Mouse (Mus musculus) cerebellum, adult 2 months (tissue): ENCODE measurements at regions not wholly inside any gene's neighbourhood (a gene's known extent, or its start where the extent isn't known, plus 50 kb on each side); places are given as distances from the start of the nearest gene placed in this dataset.

ENCODE experiments used
- CTCF ChIP-seq: fragments of 200-500 bp; IDR thresholded peaks from 2 replicates; pipeline ENCODE4 v1.5.1; 2011; ENCODE audit warnings: low read depth, mild to moderate bottlenecking, control low read depth, low read length, moderate library complexity, borderline replicate concordance; ENCODE audit not compliant: insufficient read depth
- POLR2A ChIP-seq: fragments of 200-500 bp; IDR thresholded peaks from 2 replicates; pipeline ENCODE4 v1.6.1; 2011; ENCODE audit warnings: low read length, control low read depth, borderline replicate concordance; ENCODE audit not compliant: insufficient read depth

DNA sequence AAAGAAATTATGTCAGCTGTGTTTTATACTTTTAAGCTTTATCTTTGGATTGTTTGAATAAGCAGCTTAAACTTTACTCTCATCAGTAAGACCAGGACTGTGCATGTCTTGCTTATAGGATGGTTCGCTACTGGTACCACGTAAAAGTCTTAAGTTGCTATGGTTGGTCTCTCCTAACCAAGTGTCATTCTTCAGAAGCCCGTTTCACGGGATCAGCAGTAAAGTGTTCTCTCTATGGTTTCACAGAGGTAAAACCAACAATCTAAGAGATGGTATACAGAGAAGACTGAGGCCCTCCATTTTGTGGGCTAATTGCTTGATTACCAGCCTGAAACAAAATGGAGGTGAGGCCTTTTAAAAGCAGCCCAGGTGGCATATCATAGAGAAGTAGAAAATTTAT lies 621.4 kb upstream of the Cypt12 start:
- TF ChIP-seq POLR2A (no peak), CTCF (no peak)
